Mouse (Mus musculus): ENCODE results near the gene Krt83.
A peak's percentile ranks its signal among the peaks of the same experiment; 100 is the strongest.
"Not testable (repeated sequence)": the region's sequence is repeated elsewhere in the genome, so short reads cannot be mapped to it uniquely, and the experiment has no call there.

The Krt83 gene

GRCm38 (mm10) chr15:101491431-101491830, at the start of gene Krt83:
Krt83 (minus strand) TSS chr15:101491512.
- DNase-seq (ENCODE audit: low read depth, low spot score), result no peak

GRCm38 (mm10) chr15:101538580-101538900, 47.2 kb upstream of the Krt83 start:
- no peak for DNase-seq (ENCODE audit: low read depth, low spot score)

- no peak for DNase-seq (ENCODE audit: low read depth, low spot score)
These were observed 46.7 kb upstream of the Krt83 start for GRCm38 (mm10) chr15:101537864-101538579.

DNA sequence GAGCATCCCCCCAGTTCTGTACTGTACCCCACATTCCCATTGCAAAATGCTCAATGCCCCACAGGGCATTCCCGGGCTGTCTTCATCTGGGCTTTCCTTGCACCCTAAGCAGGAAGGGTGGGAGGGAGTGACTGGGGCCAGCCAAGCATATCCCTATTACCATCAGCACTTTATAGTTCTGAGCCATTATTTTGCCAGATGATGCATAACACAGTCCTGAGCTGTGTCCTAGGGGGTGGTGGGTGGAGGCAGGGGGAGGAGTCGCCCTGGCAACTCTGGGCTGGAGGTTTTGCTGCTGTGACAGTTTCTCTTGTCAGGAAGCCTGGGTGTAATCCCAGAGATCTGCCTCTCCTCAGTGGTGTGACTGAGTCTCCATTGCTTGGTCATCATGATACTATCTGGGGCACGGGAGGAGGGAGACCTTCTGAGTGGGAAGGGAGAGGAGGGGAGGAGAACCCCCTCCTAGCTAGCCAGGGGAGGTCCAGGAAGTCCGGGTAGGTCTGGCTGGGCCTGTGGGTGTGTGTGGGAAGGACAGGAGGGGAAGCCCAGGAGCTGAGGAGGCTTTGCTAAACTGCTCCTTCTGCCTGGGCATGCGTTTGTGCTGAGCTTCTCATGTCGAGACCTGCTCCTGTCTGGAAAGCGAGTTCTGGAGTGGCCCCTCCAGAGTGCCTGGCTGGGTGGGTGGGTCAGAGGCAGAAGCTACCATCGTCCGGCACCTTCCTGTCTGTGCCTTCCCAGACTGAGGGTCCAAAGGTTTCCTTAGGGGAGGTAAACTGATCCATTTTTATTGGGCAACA, 44.9 kb upstream of the Krt83 start:
- no peak for DNase-seq (ENCODE audit: low read depth, low spot score)

DNA sequence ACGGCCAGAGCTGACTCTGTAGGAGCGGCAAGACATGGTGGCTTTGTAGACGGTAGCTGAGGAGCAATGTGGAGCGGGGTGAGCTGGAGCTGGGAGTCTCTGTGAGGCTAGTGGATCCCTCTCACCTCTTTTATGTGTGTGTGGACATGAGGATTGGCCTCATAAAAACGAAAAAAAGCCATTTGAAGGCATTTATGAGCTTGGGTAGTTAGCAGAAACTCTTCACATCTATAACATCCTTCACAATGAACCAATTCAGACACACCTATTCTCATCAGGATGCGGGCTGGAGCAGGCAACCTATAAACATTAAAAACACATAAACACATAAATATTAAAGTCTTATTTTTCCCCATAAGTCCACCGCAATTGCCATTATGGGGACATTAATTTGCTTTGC, 41.4 kb upstream of the Krt83 start, which contains the start of gene Krt84:
Gene Krt84 (minus strand): TSS at position 101 of the 400 bp plus-strand sequence.
- DNase-seq (ENCODE audit: low read depth, low spot score), result no peak

DNA sequence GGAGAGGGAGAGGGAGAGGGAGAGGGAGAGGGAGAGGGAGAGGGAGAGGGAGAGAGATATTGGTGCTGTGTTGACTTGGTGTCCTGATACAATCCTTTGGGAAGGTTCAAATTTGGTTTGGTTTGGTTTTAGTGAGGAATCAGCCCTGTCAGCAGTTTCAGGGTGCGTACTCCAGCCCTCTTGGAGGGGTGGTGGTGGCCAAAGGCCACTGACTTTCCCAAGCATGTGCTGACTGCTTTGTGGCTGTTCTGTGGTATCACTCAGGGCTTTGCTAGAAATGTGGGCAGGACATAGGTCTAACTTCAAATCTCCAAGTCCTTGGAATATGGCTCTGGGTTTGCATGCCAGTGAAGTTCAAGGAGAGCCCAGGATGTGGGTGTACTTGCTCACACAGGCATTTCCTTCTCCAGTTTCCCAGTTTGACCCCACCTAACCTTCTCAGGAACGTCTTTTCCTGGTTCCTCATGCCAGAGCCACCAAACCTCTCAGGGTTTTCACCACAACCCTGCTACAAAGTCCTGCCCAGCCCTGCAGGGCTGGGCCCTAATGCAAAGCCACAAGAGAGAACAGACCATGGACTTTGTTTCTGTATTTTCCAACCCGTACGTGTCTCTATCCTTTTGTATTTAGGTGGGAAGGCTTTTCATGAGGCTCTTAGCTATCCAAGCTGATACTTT, 31.4 kb upstream of the Krt83 start:
- DNase-seq (ENCODE audit: low read depth, low spot score), result no peak

DNA sequence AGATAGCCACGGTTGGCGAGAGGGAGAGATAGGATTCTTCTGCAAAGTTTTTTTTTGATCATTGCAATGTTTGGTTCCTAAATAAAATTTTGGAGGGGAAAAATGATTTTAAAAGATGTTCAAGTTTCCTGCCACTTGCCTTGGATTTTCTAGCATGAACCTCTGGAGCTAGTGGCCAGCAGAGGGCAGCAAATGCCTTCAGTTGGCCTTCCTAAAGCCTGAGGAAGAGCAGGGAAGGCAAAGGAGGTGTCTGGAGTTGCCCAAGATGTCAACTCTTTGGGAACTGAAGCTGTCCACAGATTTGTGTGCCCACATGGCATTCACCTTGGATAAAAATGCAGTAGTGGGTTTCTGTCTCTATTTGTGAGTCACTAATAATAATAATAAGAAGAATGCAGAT, 28.5 kb upstream of the Krt83 start:
- DNase-seq (ENCODE audit: low read depth, low spot score), result peak; percentile 64

DNA sequence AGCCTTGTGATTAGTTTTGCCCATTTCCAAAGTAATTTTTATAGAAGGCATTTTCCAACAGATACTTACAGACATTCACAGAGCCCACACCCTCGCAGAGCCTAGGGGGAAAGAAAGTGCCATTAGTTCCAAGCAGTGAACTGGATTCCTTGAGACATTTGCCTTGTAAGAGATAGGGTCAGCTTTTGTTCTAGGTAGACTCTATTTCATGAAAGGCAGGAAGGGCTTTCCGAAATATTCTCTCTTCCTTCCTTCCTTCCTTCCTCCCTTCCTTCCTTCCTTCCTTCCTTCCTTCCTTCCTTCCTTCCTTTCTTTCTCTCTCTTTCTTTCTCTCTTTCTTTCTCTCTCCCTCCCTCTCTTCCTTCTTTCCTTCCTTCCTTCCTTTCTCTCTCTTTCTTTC, 25.8 kb upstream of the Krt83 start, which contains the start of gene Gm49425:
Gene Gm49425 (minus strand): TSS at position 101 of the 400 bp plus-strand sequence.
- not testable (repeated sequence) for DNase-seq (ENCODE audit: low read depth, low spot score)

DNA sequence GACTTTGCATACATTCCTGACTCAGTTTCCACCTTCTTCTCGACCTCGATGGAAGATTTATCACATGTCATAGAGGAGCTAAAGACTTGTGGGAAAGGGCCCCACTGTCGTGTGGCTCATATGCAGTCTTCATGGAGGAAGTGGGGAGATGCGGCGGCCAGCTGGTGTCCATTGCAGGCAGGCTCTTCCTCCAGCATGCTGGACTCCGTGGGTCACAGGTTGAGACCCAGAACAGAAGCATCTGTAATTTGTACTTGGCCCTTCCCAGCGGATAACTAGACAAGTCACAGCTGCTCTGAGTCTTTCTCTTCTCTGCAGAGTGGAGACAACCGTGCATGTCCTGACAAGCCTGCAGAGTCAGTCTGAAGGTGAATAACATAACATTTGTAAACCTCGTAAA, 16.9 kb upstream of the Krt83 start:
- DNase-seq (ENCODE audit: low read depth, low spot score), result no peak

DNA sequence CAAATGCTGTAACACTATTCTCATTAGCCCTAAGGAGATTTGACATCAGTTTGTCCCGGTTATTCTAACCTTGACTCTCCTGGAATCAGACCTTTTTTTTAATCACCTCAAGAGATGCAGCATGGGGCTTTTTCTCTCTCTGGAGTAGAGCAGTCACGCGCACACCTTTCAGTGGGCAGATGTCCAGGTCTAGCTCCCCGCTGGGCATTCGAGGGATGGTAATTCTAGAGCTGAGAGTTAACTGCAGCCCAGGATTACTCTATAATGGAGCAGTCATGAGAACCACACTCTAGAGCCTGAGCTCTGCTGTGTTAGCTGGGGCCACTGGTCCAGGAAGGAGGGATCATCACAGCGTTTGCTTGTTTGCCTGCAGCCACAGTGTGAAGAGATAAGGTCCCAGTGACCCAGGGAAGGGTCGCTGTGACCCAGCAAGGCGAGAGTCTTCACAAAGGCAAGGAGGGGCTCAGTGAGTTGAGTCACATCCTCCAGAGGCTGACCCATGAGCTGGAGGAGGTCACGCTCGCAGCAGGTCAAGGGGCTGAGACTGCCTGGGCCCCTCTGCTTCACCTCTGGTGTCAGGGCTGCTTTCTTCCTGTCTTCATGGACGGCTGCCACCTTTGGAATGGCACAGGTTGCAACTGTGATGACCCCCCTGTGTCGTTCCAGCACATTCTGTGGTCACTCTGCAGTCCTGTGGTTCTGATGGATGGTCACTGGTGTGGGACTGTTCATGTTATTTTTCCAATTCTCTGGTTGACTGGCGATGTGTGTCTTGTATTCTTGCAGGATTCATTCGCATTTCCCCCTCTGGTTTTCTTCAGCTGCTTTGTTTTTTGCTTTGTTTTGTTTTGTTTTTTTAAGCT, 15.8 kb upstream of the Krt83 start:
- no peak for DNase-seq (ENCODE audit: low read depth, low spot score)

DNA sequence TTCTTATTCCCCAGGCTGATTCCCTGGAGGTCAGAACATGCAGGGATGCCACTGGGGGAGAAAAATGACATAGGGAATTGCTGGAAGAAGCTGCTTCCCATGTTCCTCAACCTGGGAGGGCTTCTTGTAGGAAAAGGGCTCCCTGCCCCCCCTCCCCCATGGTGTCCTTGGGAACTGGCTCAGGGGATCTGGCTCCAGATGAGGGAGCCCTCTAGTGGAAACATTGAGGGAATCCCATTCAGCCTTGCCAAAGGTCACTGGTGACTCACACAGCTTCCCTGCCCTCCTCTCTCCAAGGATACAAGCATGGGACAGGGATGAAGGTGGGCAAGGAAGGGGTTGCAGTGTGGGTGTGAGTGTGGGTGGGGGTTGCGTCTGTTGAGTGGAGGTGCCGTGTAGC, 5.9 kb upstream of the Krt83 start:
- peak; percentile 17 for DNase-seq (ENCODE audit: low read depth, low spot score)

GRCm38 (mm10) chr15:101495266-101495665, 4.0 kb upstream of the Krt83 start:
- DNase-seq (ENCODE audit: low read depth, low spot score), result no peak

DNA sequence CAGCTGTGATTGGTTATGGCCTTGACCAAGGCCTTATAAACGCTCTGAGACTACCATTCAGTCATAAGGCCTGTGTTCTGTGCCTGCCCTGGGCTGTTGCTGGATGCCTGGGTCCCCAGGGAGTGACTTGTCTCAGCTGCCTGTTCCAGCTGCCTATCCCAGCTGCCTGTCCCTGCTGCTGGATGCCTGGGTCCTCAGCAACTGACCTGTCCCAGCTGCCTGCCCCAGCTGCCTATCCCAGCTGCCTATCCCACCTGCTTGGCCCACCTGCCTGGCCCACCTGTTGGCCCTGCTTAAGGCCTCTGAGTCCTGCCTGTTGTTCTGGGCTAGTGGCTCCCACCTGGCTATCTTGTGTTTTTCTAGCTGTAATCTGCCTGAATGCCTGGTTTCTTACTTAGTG, 2.9 kb upstream of the Krt83 start:
- DNase-seq (ENCODE audit: low read depth, low spot score), result no peak

DNA sequence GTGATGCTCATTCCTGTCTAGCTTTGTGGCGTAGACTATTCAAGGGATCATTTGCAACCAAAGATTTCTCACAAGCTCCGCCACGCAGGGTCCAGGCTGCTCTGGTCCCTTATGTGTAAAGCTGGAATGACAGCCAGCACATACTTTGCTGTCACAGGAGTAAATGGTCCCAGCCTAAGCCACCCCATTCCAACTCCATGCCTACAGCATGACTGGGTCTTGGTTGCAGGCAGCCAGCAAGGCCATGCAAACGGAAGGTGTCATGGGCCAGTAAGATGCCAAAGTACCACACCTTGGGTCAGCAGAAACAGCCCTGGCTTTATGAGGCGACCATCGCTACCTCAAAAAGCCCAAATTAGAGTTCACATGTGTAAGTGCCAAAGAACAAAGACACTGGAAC, 2.4 kb upstream of the Krt83 start:
- DNase-seq (ENCODE audit: low read depth, low spot score), result no peak

DNA sequence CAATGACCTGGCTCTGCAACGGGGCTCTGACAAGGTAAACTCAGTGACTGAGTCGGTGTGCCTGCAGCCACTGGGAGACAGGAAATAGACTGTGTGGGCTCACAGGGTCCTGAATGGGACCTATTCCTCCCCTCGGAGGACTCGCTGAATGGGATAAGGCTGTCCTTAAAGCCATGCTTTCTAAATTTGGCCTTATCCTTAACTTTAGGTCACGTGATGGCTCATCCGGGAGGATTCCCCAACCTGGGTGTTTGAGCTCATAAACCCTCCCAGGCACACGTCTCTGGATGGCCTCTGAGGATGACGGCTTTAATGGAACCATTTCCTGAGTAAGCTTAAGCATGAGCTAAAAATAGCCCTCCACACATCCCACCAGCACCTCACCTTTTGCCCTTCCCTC, 1.4 kb upstream of the Krt83 start:
- DNase-seq (ENCODE audit: low read depth, low spot score), result no peak

DNA sequence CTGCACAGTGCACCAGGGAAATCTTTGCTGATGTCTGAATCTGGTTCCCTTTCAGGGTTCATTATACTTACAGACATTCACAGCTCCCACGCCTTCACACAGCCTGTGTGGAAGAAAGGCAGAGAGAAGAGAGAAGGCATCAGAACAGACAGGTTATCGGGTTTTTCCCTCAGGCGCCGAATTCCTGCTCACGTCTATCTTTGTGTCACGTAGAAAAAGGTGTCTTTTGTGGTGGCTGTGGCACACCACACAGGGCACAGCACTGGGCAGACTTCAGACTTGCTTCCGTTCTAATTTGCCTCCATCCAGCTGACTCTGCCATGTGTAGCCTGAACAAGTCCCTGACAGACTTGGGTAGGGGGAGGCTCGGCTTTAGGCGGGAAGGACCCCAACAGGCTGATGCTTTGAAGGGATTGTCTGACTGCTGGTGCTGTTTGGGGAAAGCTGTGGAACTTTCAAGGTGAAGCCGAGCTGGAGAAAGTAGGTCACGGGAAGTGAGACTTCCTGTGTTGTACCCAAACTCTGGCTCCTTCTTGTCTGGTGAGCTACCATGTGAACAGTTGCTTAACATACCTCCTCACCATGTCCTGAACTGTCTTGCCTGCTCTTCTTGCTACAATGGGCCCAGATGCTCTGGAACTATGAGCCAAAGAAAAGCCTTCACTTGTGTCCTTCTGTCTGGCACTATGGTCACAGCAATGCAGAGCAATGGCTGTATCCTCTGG, 5.2 kb downstream of the Krt83 start:
- DNase-seq (ENCODE audit: low read depth, low spot score), result no peak

GRCm38 (mm10) chr15:101484939-101485338, 6.4 kb downstream of the Krt83 start:
- no peak for DNase-seq (ENCODE audit: low read depth, low spot score)

GRCm38 (mm10) chr15:101483646-101484045, 7.7 kb downstream of the Krt83 start:
- no peak for DNase-seq (ENCODE audit: low read depth, low spot score)

- DNase-seq (ENCODE audit: low read depth, low spot score), result no peak
These were observed 9.3 kb downstream of the Krt83 start for GRCm38 (mm10) chr15:101482056-101482455.

DNA sequence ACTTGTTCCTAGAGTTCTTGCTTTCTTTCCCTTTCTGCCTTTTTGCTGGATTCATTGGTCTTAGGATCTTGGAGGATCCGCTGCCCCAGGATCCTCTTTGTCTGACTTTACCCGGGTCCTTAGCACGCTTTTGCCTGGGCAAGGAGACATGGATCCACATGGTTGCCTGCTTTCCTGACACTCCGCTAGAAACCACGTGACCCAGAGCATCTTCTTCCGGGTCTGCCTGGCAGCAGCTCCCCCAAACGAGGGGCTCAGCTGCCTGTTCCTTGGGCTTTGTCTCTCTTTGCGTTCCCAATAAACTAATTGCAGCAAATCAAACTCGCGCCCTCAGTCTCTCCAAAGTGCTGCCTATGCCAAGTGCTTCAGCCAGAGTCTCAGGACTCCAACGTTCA, 11.6 kb downstream of the Krt83 start:
- no peak for DNase-seq (ENCODE audit: low read depth, low spot score)
